Mouse (Mus musculus): ENCODE data around the gene Efhc1. TPM values are rescaled to one million over a fixed set of nuclear protein-coding genes. Genes with fewer than 3 reads are reported as not detected.

Efhc1 gene
- polyA plus RNA-seq, 1 experiment from 2014 or later: 6.1 TPM

GRCm38 (mm10) chr1:21033065-21033791, 81.8 kb downstream of the Efhc1 start:
- H3K27me3 ChIP-seq: no peaks in the 10 kb centered on the region
- ChIA-PET POLR2A (no interaction called here), CTCF (no interaction called here)
- no peak for ATAC-seq
- in situ Hi-C loops (cut with MboI; ENCODE audit: low pct_unique_long_range_greater_than_20kb): no loop called here
- no peak for TF ChIP-seq CTCF (IDR thresholded peaks at IDR 0.05)
- no peak for DNase-seq (ENCODE audit: low read depth, low spot score)

DNA sequence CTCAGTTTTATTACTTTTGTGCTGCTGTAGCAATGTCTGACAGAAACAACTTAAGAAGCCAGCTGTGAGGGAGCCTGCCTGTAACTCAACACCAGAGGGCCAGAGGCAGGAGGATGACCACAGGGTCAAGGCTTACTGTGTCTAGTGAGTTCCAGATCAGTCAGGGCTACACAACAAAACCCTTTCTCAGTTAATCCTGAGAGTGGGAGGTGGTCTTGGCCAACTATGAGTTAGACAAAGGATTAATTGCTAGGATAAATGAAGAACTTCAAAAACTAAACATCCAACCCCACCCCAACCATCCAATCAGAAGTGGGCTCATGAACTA, 82.3 kb downstream of the Efhc1 start:
- in situ Hi-C loops (cut with MboI; ENCODE audit: low pct_unique_long_range_greater_than_20kb): no loop called here
- ChIA-PET POLR2A (no interaction called here), CTCF (no interaction called here)
- ATAC-seq: no peak
- no peaks in the 10 kb centered on the region for H3K27me3 ChIP-seq
- no peak for TF ChIP-seq CTCF (IDR thresholded peaks at IDR 0.05)
- DNase-seq (ENCODE audit: low read depth, low spot score): no peak

DNA sequence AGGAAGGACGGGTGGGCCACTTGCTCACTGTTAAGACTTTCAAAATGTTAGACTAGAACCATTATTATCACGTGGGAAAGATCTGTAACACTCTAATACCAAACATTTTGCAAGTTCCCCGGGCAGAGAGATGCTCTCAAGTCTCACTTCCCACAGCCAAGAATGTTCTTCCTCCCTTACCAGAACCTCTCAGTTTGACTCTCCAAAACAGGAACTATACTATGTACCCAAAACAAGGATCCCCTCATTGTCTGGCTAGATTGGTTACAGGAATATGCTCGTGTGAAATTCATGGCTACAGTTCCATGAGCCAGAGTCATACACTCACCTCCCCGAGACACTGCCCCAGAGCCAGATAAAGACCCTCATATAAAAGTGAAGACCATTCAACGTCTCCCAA, 84.5 kb downstream of the Efhc1 start:
- ATAC-seq (no peak), DNase-seq (ENCODE audit: low read depth, low spot score) (no peak)
- ChIA-PET POLR2A (no interaction called here), CTCF (no interaction called here)
- no peaks in the 10 kb centered on the region for H3K27me3 ChIP-seq
- in situ Hi-C loops (cut with MboI; ENCODE audit: low pct_unique_long_range_greater_than_20kb): no loop called here
- TF ChIP-seq CTCF (IDR thresholded peaks at IDR 0.05): no peak

DNA sequence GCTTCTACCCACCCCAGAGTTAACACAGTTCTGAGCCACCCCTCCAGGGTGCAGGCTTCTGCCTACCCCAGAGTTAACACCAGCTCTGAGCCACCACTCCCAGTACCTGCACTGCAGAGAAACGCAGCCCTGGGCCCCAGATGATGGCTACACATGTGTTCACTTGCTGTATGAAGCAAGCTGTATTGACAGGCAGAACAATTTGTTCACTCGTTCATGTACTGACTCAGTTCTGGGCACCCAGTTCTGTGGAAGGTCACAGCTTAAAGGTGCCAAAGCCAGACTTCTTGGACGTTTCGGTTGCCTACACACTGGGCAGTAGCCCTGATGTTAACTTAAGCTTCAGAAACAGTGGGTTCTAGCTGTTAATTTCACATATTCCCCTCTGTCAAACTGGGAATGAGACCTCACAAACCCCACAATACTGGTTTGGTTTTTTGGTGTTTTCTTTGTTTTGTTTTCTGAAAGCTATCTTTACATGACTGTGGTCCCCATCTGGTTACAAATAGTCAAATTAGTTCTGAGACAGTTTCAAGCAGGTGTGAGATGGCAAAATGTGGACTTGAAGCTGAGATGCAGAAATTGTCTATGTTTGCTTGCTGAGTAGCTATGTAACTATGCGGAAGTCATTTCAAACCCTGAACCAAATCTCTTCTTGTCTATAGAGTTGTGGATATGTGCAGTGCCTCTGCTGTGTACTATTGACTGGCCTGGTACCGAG, 86.6 kb downstream of the Efhc1 start:
- POLR2A ChIA-PET: no interaction called here
- DNase-seq (ENCODE audit: low read depth, low spot score) (no peak), ATAC-seq (no peak)
- no peak for TF ChIP-seq CTCF (IDR thresholded peaks at IDR 0.05)
- in situ Hi-C loops (cut with MboI; ENCODE audit: low pct_unique_long_range_greater_than_20kb): no loop called here
- CTCF ChIA-PET: interaction anchor here (1.0 to 1.6 kb wide), 4 partner anchors 10 to 41 kb away, joined by 3 to 4 read pairs (median 4); no protein-coding TSS in a partner anchor
- no peaks in the 10 kb centered on the region for H3K27me3 ChIP-seq

DNA sequence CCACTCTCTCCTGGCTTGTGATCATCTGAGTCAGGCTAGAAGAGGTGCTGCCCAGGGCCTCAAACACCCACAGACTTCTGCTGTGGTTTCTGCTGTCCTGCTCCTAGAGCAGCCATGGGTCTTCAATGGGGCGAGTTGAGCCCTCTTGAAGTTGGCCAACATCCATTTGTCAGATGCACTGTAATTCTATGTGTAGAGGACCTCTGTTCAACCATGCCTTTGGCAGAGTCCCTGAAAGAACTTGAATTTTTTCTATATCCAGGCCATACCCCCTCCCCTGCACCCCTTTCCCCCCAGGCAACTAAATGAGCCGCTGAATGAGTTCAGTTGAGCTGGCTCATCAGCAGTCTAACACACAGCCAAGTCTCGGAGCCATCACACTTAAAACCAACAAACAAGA, 88.1 kb downstream of the Efhc1 start:
- in situ Hi-C loops (cut with MboI; ENCODE audit: low pct_unique_long_range_greater_than_20kb): no loop called here
- no peak for TF ChIP-seq CTCF (IDR thresholded peaks at IDR 0.05)
- ChIA-PET POLR2A (interaction anchor here (1.3 kb wide), 1 partner anchor 40 kb away, joined by 4 read pairs; no protein-coding TSS in a partner anchor), CTCF (interaction anchor here (1.0 to 1.6 kb wide), 3 partner anchors 9 to 100 kb away, joined by 3 to 4 read pairs (median 3); no protein-coding TSS in a partner anchor)
- ATAC-seq (no peak), DNase-seq (ENCODE audit: low read depth, low spot score) (no peak)
- no peaks in the 10 kb centered on the region for H3K27me3 ChIP-seq

- no peak for DNase-seq (ENCODE audit: low read depth, low spot score)
- ATAC-seq: no peak
- H3K27me3 ChIP-seq: no peaks in the 10 kb centered on the region
- ChIA-PET POLR2A (interaction anchor here (1.2 to 1.3 kb wide), 2 partner anchors 12 to 41 kb away, joined by 3 to 4 read pairs; no protein-coding TSS in a partner anchor), CTCF (interaction anchor here (1.5 kb wide), 1 partner anchor 16 kb away, joined by 3 read pairs; no protein-coding TSS in a partner anchor)
- no peak for TF ChIP-seq CTCF (IDR thresholded peaks at IDR 0.05)
- in situ Hi-C loops (cut with MboI; ENCODE audit: low pct_unique_long_range_greater_than_20kb): no loop called here
These were observed 88.7 kb downstream of the Efhc1 start for GRCm38 (mm10) chr1:21040173-21040572.

Other genes with a start within 250 kb of the Efhc1 start
- not detected for gene Il17a, start 220.7 kb upstream of the Efhc1 start, polyA plus RNA-seq (2021)
- gene Il17f, start 161.0 kb upstream of the Efhc1 start, polyA plus RNA-seq (2021): not detected
- gene Mcm3, start 131.3 kb upstream of the Efhc1 start, polyA plus RNA-seq (2021): 57.3 TPM
- gene Paqr8, start 61.0 kb upstream of the Efhc1 start, polyA plus RNA-seq (2021): 7.5 TPM
- 12.4 TPM for gene Tram2, start 127.6 kb downstream of the Efhc1 start, polyA plus RNA-seq (2021)

All from Patski (cell line).